Mouse (Mus musculus): Measurements from ENCODE around the gene Gm37240.

GRCm38 (mm10) chr3:85698496-85698895 is 188.8 kb downstream of the Gm37240 start:
- no peak for TF ChIP-seq CTCF (IDR thresholded peaks at IDR 0.05; ENCODE audit: insufficient read depth, low read depth, low read length)
- TF ChIP-seq POLR2A (IDR thresholded peaks at IDR 0.05; ENCODE audit: insufficient read depth, low read depth, low read length), result no peak

All from olfactory bulb, adult 2 months (tissue).